Mouse (Mus musculus) limb, embryonic 11.5 days (tissue): ENCODE measurements at regions not wholly inside any gene's neighbourhood (a gene's known extent, or its start where the extent isn't known, plus 50 kb on each side); places are given as distances from the start of the nearest gene placed in this dataset.
A peak's percentile ranks its signal among the peaks of the same experiment; 100 is the strongest.

Source experiments
- ATAC-seq: fragments of 200-750 bp; cut with Nextera tagmentation; 2 replicates; pipeline ENCODE4 v1.8.0; 2017; ENCODE audit warnings: low read depth; ENCODE audit not compliant: insufficient number of reproducible peaks, low FRiP score, low TSS enrichment
- DNase-seq: peaks from one replicate; pipeline ENCODE4 v3.0.0-alpha.2; 2015; ENCODE audit warnings: low spot score
- H3K27ac ChIP-seq: fragments of 300-500 bp; sonication (generic); replicated peaks from 2 replicates; pipeline ENCODE4 v1.5.1; 2014; ENCODE audit warnings: low read depth, mild to moderate bottlenecking, low read length
- H3K27me3 ChIP-seq: fragments of 300-500 bp; sonication (generic); 2 replicates; pipeline ENCODE4 v1.6.1; 2014; ENCODE audit warnings: mild to moderate bottlenecking, low read length, mixed read lengths; ENCODE audit not compliant: control insufficient read depth, insufficient read depth
- H3K36me3 ChIP-seq: fragments of 300-500 bp; sonication (generic); 2 replicates; pipeline ENCODE4 v1.6.1; 2014; ENCODE audit warnings: mild to moderate bottlenecking, low read length, moderate library complexity, mixed read lengths; ENCODE audit not compliant: control insufficient read depth, insufficient read depth
- H3K4me1 ChIP-seq: fragments of 300-500 bp; sonication (generic); 2 replicates; pipeline ENCODE4 v1.6.1; 2014; ENCODE audit warnings: low read length, mixed read lengths; ENCODE audit not compliant: control insufficient read depth, insufficient read depth
- H3K4me2 ChIP-seq: fragments of 300-500 bp; sonication (generic); 2 replicates; pipeline ENCODE4 v1.6.1; 2014; ENCODE audit warnings: low read depth, mild to moderate bottlenecking, moderate library complexity; ENCODE audit not compliant: severe bottlenecking
- H3K4me3 ChIP-seq: fragments of 300-500 bp; sonication (generic); 2 replicates; pipeline ENCODE4 v1.5.1; 2014; ENCODE audit warnings: low read depth, low read length
- H3K9ac ChIP-seq: fragments of 300-500 bp; sonication (generic); 2 replicates; pipeline ENCODE4 v1.6.1; 2014; ENCODE audit warnings: mild to moderate bottlenecking, low read length
- H3K9me3 ChIP-seq: fragments of 300-500 bp; sonication (generic); 2 replicates; pipeline ENCODE4 v1.6.1; 2016; ENCODE audit warnings: low read length; ENCODE audit not compliant: control insufficient read depth
- WGBS: fragments of 180-500 bp; shearing (Covaris S2); extraction: QIAGEN DNeasy Blood & Tissue Kit; methylation state at CpG from one replicate; pipeline ENCODE4 v1.1.7; 2014; 5-methylcytosine and 5-hydroxymethylcytosine counted together

GRCm38 (mm10) chr4:95156451-95157271, 104.6 kb upstream of the Jun start:
- H3K27ac ChIP-seq, result no peak overlapping the region
- H3K9ac ChIP-seq, result no peak overlapping the region
- H3K27me3 ChIP-seq, result no peaks in the 10 kb centered on the region
- no peak for DNase-seq
- H3K4me2 ChIP-seq, result no peak overlapping the region
- 46% methylated on average over 5 of the region's 5 CpGs for WGBS
- no peak overlapping the region for H3K4me3 ChIP-seq
- H3K4me1 ChIP-seq, result peaks cover 12% of the 10 kb centered on the region
- no peaks in the 10 kb centered on the region for H3K9me3 ChIP-seq
- no peak for ATAC-seq
- H3K36me3 ChIP-seq, result no peaks in the 10 kb centered on the region

- no peaks in the 10 kb centered on the region for H3K27me3 ChIP-seq
- H3K4me1 ChIP-seq, result peaks cover 12% of the 10 kb centered on the region
- H3K4me3 ChIP-seq, result no peak overlapping the region
- no peak overlapping the region for H3K27ac ChIP-seq
- WGBS, result 71% methylated on average over 7 of the region's 7 CpGs
- H3K9me3 ChIP-seq, result no peaks in the 10 kb centered on the region
- DNase-seq, result no peak
- no peak overlapping the region for H3K4me2 ChIP-seq
- H3K36me3 ChIP-seq, result no peaks in the 10 kb centered on the region
- no peak overlapping the region for H3K9ac ChIP-seq
- ATAC-seq, result no peak
Observed at GRCm38 (mm10) chr4:95157653-95158430, 105.8 kb upstream of the Jun start.

DNA sequence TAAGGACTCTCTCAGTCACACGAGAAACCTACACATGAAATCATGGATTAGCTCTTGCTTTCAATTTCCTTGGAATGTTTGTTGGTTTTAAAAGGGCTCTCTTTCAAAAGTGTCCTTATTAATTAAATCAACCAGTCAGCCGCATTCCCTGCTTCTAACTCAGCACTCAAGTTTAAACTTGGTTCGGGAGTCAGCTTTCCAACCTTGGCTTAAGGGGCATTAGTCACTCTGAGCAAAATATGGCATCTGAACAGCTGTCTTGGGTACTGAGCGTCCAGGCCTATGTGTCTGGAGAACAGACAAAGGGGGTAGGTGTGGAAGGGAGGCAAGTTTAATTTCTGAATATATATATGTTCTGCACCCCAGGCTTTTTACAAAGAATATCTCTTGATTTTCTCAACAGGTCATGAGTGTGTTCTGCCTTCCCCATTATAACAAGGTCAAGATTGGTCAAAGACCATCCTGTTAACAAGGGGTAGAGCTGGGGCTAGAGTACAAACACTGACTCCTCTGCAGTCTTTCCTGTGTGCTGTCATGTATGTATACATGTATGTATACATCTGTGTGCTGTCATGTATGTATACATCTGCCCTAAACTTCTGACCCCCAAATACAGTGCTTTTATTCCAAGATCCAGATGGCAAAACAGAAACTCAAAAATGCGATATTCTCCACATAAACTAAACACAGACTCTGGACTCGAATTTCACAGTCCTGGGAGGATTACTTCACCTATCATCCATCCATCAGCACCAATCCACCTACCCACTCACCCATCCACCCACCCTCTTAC, 106.8 kb upstream of the Jun start:
- Histone ChIP-seq H3K36me3 (no peaks in the 10 kb centered on the region), H3K27ac (no peak overlapping the region), H3K9ac (no peak overlapping the region), H3K4me3 (no peak overlapping the region), H3K4me1 (peaks cover 8% of the 10 kb centered on the region), H3K9me3 (no peaks in the 10 kb centered on the region), H3K4me2 (no peak overlapping the region), H3K27me3 (no peaks in the 10 kb centered on the region)
- ATAC-seq (no peak), DNase-seq (no peak)
- WGBS, result 69% methylated on average over 6 of the region's 6 CpGs

GRCm38 (mm10) chr4:95159821-95160220, 107.8 kb upstream of the Jun start:
- 88% methylated on average over 4 of the region's 4 CpGs for WGBS
- Histone ChIP-seq H3K4me1 (0 out of 2 replicates have a peak, but pooled peaks cover 2% of the 10 kb centered on the region), H3K9me3 (no peaks in the 10 kb centered on the region), H3K4me2 (no peak overlapping the region), H3K9ac (no peak overlapping the region), H3K4me3 (no peak overlapping the region), H3K27me3 (no peaks in the 10 kb centered on the region), H3K27ac (no peak overlapping the region), H3K36me3 (no peaks in the 10 kb centered on the region)
- DNase-seq, result no peak
- ATAC-seq, result no peak

- no peak overlapping the region; the same call in 1 of the 2 replicates for H3K9ac ChIP-seq
- DNase-seq, result no peak
- no peak overlapping the region for H3K27ac ChIP-seq
- whole genome bisulfite sequencing, result 86% methylated on average over 3 of the region's 3 CpGs
- H3K4me2 ChIP-seq, result peak overlapping the region; percentile 76; the same call in 1 of the 2 replicates
- no peaks in the 10 kb centered on the region for H3K36me3 ChIP-seq
- H3K4me3 ChIP-seq, result no peak overlapping the region
- no peak for ATAC-seq
- 0 out of 2 replicates have a peak, but pooled peaks cover 2% of the 10 kb centered on the region for H3K4me1 ChIP-seq
- H3K27me3 ChIP-seq, result no peaks in the 10 kb centered on the region
- no peaks in the 10 kb centered on the region for H3K9me3 ChIP-seq
Observed at GRCm38 (mm10) chr4:95160465-95160864, 108.4 kb upstream of the Jun start.

DNA sequence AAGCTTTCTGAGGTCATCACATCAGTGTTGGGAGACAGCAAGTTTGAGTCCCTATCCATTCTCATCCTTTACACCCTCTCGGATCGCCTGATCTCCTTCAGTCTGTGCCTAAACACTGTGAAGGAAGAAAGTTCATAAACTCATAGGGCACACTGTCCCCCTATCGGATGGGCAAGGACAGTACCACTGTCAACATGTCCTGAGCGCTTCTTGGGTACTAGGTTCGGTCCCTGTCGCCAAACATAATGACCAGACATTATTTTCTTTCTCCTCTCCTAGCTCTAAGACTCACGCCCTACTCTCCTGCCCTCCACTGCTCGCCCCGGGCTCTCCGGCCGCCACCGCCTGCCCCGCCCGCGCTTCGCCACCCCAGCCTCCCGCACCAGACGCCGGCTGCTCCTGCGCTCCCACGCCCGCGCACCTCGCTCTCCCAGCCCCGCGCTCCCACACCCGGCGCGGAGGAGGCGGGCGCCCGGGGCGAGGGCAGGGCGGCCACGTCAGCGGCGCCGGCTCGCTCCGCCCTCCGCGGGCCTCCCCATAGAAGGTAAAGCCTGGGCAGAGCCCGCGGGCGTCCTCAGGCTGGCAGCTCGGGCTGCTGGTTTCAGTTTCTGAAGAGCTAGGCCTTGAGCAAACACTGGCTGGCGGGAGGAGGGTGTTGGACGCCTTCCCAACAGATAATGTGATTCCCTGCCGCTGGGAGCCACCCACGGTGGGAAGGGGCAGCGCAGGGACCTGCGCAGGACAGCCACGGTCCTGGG, 109.1 kb upstream of the Jun start:
- H3K4me2 ChIP-seq, result peak overlapping the region; percentile 76
- 2% methylated on average over 53 of the region's 53 CpGs for WGBS
- no peaks in the 10 kb centered on the region for H3K27me3 ChIP-seq
- 0 out of 2 replicates have a peak, but pooled peaks cover 2% of the 10 kb centered on the region for H3K4me1 ChIP-seq
- H3K27ac ChIP-seq, result peak overlapping the region; percentile 81
- no peaks in the 10 kb centered on the region for H3K36me3 ChIP-seq
- H3K4me3 ChIP-seq, result peak overlapping the region; percentile 39
- ATAC-seq (peak; percentile 88), DNase-seq (peak; percentile 83)
- peak overlapping the region; percentile 72 for H3K9ac ChIP-seq
- H3K9me3 ChIP-seq, result no peaks in the 10 kb centered on the region

DNA sequence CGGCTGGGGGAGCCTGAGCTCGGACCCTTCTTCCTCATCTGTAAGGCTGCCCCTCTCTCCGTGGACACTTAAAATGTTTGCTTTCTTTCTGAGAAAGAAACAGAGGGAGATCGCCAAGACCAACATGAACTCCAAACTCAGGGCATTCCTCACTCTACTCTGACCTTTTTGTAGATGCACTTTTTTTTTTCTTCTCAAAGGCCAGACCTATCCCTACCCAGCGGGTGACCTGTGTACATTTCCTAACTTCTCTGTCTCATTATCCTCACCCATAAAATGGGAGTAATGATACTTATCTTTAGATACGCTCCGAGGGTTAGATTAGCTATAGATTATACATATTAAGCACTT, 109.6 kb upstream of the Jun start:
- DNase-seq (no peak), ATAC-seq (peak; percentile 36; the same call in 1 of the 2 replicates)
- 0 out of 2 replicates have a peak, but pooled peaks cover 2% of the 10 kb centered on the region for H3K4me1 ChIP-seq
- H3K36me3 ChIP-seq, result no peaks in the 10 kb centered on the region
- H3K9me3 ChIP-seq, result no peaks in the 10 kb centered on the region
- H3K9ac ChIP-seq, result peak overlapping the region; percentile 72
- no peaks in the 10 kb centered on the region for H3K27me3 ChIP-seq
- H3K4me2 ChIP-seq, result peak overlapping the region; percentile 76
- peak overlapping the region; percentile 39 for H3K4me3 ChIP-seq
- peak overlapping the region; percentile 81 for H3K27ac ChIP-seq
- WGBS, result 23% methylated on average over 7 of the region's 7 CpGs
